Mouse (Mus musculus): ENCODE data around the gene Atl3.

DNA sequence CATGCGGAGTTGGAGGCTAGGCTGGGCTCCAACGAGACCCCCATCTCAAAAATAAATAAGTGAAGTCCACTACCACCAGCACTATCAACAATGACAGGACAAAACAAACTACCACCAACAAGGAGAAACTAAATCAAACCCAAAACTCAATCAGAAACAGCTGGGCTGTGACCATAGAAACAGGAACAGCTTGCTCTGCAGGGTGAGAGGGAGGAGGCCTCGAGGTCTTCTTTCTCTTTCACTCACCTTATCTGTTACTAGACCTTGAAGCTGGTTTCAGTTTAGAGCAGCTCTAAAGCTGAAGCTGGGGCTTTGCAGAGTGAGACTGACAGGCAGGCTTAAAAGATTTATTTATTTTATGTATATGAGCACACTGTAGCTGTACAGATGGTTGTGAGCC, 67.6 kb downstream of the Atl3 start:
- TF ChIP-seq CTCF (IDR thresholded peaks at IDR 0.05; ENCODE audit: borderline replicate concordance, extremely low read depth, insufficient read depth, insufficient read length) (no peak), POLR2A (IDR thresholded peaks at IDR 0.05; ENCODE audit: borderline replicate concordance, extremely low read depth, insufficient read depth, insufficient read length, poor library complexity, severe bottlenecking) (no peak)

Data from brain, embryonic 14.5 days (tissue).